Mouse (Mus musculus): ENCODE measurements around the gene Dlg1.
"Not testable (repeated sequence)": the region's sequence is repeated elsewhere in the genome, so short reads cannot be mapped to it uniquely, and the experiment has no call there.

Gene Dlg1

GRCm38 (mm10) chr16:31655531-31655930 is 7.7 kb upstream of the Dlg1 start:
- no peak for DNase-seq (ENCODE audit: low read depth, low spot score)

GRCm38 (mm10) chr16:31657502-31657901 is 5.7 kb upstream of the Dlg1 start:
- no peak for DNase-seq (ENCODE audit: low read depth, low spot score)

- DNase-seq (ENCODE audit: low read depth, low spot score): no peak
These were observed 4.5 kb upstream of the Dlg1 start for GRCm38 (mm10) chr16:31658539-31659334.

DNA sequence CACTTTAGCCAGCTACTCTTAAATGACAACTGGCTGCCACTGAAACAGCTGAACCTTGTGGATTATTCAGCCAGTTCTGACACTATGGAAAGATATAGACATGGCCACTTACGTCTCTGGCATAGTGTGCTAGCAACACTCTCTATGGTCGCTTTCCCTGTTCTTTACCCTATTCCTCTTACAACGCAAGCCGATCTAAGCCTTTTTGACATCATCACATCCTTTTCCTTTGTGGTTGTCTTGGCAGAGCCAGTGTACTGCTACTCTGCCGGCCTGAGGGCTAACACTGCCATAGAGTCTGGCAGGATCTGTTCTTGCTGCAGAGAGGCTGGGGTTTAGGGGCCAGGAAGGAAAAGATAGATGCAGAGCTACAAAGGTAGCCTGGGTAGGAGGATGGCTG is 3.8 kb upstream of the Dlg1 start:
- no peak for DNase-seq (ENCODE audit: low read depth, low spot score)

- no peak for DNase-seq (ENCODE audit: low read depth, low spot score)
These were observed 476 bp upstream of the Dlg1 start for GRCm38 (mm10) chr16:31662556-31663378.

- DNase-seq (ENCODE audit: low read depth, low spot score): no peak
These were observed 999 bp downstream of the Dlg1 start for GRCm38 (mm10) chr16:31664287-31664597.

- DNase-seq (ENCODE audit: low read depth, low spot score): no peak
These were observed 9.0 kb downstream of the Dlg1 start for GRCm38 (mm10) chr16:31672202-31672601.

- no peak for DNase-seq (ENCODE audit: low read depth, low spot score)
These were observed 14.2 kb downstream of the Dlg1 start for GRCm38 (mm10) chr16:31677463-31677862.

DNA sequence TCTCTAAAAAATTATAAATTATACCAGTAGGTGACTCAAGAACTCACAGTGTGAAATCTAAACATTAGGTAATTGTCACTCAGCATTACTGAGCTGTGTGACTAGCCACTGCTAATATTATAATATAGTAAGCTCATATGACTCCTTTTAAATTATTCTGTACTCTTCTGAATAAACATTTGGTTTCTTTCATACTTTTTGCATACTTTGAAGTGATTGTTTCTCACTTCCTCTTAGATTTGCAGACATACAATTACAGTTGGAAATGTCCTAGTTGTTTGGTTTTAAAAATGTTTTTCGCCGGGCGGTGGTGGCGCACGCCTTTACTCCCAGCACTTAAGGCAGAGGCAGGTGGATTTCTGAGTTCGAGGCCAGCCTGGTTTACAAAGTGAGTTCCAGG is 19.0 kb downstream of the Dlg1 start:
- DNase-seq (ENCODE audit: low read depth, low spot score): no peak

DNA sequence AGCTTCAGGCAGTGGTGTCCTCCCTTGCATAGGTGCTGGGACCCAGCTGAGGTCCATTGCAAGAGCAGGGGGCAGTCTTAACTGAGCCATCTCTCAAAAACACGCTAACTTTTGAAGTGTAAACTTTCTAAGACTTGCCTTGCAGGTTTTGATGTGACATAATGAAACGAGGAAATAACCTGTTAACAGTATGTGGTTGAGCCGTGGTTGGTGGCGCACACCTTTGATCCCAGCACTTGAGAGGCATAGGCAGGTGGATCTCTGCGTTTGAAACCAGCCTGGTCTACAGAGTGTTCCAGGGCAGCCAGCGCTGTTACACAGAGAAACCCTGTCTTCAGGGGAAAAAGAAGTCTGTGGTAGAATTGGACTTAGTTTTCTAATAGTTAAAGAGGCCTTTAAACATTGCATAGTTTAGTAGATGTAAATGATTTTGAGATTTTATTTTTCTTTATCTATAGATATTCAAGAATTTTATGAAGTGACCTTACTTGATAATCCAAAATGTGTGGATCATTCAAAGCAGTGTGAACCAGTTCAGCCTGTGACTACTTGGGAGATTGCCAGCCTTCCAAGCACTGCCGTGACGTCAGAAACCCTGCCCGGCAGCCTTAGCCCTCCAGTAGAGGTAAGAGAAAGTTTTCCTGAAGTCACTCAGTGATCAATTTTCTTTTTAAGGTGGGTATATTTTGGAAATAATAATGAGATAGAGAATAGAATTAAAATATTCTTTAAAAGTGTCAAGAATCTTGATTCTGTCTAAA is 20.6 kb downstream of the Dlg1 start:
- DNase-seq (ENCODE audit: low read depth, low spot score): no peak

DNA sequence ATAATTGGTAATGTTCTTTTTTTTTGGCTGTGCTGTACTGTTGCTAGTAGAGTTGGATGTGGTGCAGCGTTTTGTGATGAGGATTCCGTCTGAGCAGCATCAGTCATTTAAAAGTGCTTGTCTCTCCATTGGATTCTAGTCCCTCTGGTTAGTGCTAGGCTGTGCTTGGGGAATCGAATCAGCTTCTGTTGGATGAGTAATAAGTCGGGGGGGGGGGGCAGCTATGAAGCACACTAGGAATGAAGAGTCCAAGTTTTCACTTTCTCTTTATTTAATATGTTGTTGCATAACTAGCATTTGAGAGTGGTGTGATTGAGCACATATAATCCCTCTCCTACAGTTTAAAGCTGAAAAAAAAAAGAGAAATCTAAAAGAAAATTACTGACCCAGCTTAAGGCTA is 21.5 kb downstream of the Dlg1 start:
- DNase-seq (ENCODE audit: low read depth, low spot score): no peak

GRCm38 (mm10) chr16:31687766-31688165 is 24.5 kb downstream of the Dlg1 start:
- no peak for DNase-seq (ENCODE audit: low read depth, low spot score)

GRCm38 (mm10) chr16:31695286-31696020 is 32.2 kb downstream of the Dlg1 start:
- no peak for DNase-seq (ENCODE audit: low read depth, low spot score)

GRCm38 (mm10) chr16:31696367-31696766 is 33.1 kb downstream of the Dlg1 start:
- no peak for DNase-seq (ENCODE audit: low read depth, low spot score)

- DNase-seq (ENCODE audit: low read depth, low spot score): no peak
These were observed 34.1 kb downstream of the Dlg1 start for GRCm38 (mm10) chr16:31697341-31697740.

- no peak for DNase-seq (ENCODE audit: low read depth, low spot score)
These were observed 42.0 kb downstream of the Dlg1 start for GRCm38 (mm10) chr16:31705213-31705612.

DNA sequence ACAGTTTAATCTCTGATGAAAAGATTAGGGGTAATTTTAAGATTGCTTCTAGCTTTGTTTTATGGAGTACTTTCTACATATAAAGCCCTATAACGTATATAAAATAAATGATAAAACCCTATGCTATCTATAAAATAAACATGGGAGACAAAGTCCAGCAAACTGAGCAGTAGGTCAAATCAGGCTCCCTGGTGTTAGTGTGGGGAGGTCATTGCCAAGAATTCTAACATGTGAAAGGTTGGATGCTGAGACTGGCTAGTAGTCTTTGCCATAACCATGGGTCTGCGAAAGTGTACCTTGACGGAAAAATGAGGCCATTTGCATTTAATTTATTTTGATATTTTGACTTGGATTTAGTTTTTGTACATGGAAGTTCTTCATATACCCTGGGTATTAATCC is 42.7 kb downstream of the Dlg1 start:
- DNase-seq (ENCODE audit: low read depth, low spot score): no peak

GRCm38 (mm10) chr16:31707326-31707725 is 44.1 kb downstream of the Dlg1 start:
- no peak for DNase-seq (ENCODE audit: low read depth, low spot score)

DNA sequence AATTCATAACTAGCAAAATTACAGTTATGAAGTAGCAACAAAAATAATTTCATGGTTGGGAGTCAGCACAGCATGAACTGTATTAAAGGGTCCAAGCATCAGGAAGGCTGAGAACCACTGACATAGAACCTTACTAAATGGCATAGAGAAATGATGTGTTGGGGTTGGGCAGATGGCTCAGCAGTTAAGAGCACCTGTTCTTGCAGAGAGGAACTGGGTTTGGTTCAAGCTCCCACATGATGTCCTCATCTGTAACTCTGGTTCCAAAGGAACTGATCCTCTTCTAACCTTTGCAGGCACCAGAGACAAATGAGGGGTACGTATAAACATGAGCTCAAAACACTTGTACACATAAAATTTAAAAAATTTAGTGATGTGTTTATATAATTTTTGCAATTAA is 59.7 kb downstream of the Dlg1 start:
- no peak for DNase-seq (ENCODE audit: low read depth, low spot score)

DNA sequence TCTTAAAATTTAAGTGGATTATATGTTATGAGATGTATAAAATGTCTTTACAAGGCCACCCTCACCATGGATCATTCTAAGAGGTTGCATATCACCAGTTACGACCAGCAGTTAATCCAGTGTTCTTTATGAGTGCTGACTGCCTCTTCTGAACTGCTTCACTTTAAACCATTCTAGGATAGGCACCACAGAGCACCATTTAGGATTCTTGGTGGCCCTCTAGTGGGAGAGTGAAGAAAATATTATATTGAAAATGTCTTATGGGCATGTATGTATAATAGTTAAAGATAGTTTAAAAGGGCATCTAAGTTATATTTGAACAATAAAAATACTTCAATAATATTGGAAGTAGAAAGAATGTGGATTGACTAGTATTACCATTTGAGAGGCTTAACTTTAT is 60.9 kb downstream of the Dlg1 start:
- DNase-seq (ENCODE audit: low read depth, low spot score): peak; percentile 26

GRCm38 (mm10) chr16:31724818-31725217 is 61.6 kb downstream of the Dlg1 start:
- no peak for DNase-seq (ENCODE audit: low read depth, low spot score)

GRCm38 (mm10) chr16:31730971-31731370 is 67.7 kb downstream of the Dlg1 start:
- DNase-seq (ENCODE audit: low read depth, low spot score): not testable (repeated sequence)
